Mouse (Mus musculus): ENCODE measurements around the gene Cdh12. TPM values are rescaled to one million over a fixed set of nuclear protein-coding genes. Genes with fewer than 3 reads are reported as not detected.

Gene Cdh12
- total and polyA plus RNA-seq, 3 experiments: 0.13 to 0.16 TPM; not detected in 1

DNA sequence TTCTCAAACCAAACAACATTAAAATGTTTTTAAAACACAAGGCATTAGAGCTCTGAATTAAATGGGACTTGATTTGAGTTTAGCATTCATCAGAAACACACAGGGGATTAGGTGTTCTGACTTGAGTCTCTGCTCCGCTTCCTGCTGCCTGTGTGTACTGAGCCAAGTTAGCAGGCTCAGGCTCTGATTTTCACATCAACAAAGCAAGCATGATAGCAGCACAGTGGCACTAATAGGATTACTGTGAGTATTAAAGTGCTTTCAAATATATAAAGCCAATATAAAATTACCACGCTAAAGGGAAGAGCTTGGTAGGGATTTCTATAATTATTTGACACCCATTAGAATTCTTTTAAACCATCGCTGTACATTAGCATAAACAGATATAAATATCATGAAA lies 895.7 kb downstream of the Cdh12 start:
- H3K27ac ChIP-seq (ENCODE audit: insufficient read depth, low read depth): no peak overlapping the region
- no peaks in the 10 kb centered on the region for H3K79me2 ChIP-seq (replicated peaks; ENCODE audit: control insufficient read depth, extremely low read depth, insufficient read depth, poor library complexity, severe bottlenecking)
- no peaks in the 10 kb centered on the region for H3K4me1 ChIP-seq (ENCODE audit: control insufficient read depth in 1 of 2, insufficient read depth in 2 of 2)
- no peak overlapping the region for H3K9ac ChIP-seq (ENCODE audit: insufficient read depth, low read depth)
- no peak for DNase-seq (ENCODE audit: extremely low read depth)
- no peak overlapping the region for H3K4me2 ChIP-seq (ENCODE audit: insufficient read depth, low read depth, poor library complexity, severe bottlenecking)
- H3K9me3 ChIP-seq (replicated peaks; ENCODE audit: low read length): no peaks in the 10 kb centered on the region
- no peaks in the 10 kb centered on the region for H3K36me3 ChIP-seq (replicated peaks in 1 of 2; ENCODE audit: control insufficient read depth in 1 of 2, insufficient read depth in 1 of 2, low read length in 1 of 2)
- H3K27me3 ChIP-seq (replicated peaks): no peaks in the 10 kb centered on the region
- in situ Hi-C loops (cut with MboI; ENCODE audit: low pct_ligation_motif_present, low pct_unique_long_range_greater_than_20kb, low sequenced_read_pairs): no loop called here
- dilution Hi-C loops (cut with MboI; ENCODE audit: extremely low pct_ligation_motif_present, extremely low pct_unique_long_range_greater_than_20kb, low sequenced_read_pairs): no loop called here
- H3K4me3 ChIP-seq (replicated peaks in 1 of 3; ENCODE audit: low read depth in 2 of 3, low read length in 2 of 3, poor library complexity in 1 of 3): no peak overlapping the region
- TF ChIP-seq CTCF (conservative IDR thresholded peaks at IDR 0.05 in 1 of 2, IDR thresholded peaks at IDR 0.05 in 1 of 2; ENCODE audit: low read depth in 2 of 2, low read length in 2 of 2): no peak
- TF ChIP-seq TBP (conservative IDR thresholded peaks at IDR 0.05; ENCODE audit: low read depth, low read length): no peak
- TF ChIP-seq POLR2A (IDR thresholded peaks at IDR 0.05; ENCODE audit: low read depth, low read length): no peak
- TF ChIP-seq KAT2A (IDR thresholded peaks at IDR 0.05; ENCODE audit: insufficient replicate concordance, low read length): no peak
- no peak for TF ChIP-seq E2F4 (IDR thresholded peaks at IDR 0.05; ENCODE audit: insufficient replicate concordance, low read depth, low read length)
- no peak for TF ChIP-seq EP300 (IDR thresholded peaks at IDR 0.05; ENCODE audit: low read length)
- TF ChIP-seq USF2 (conservative IDR thresholded peaks at IDR 0.05; ENCODE audit: low read depth, low read length): no peak
- no peak for TF ChIP-seq ZMIZ1 (IDR thresholded peaks at IDR 0.05; ENCODE audit: low read depth, low read length)
- no peak for TF ChIP-seq IRF4 (IDR thresholded peaks at IDR 0.05; ENCODE audit: low read depth, low read length)
- no peak for TF ChIP-seq USF1 (IDR thresholded peaks at IDR 0.05; ENCODE audit: low read depth, low read length)
- TF ChIP-seq HCFC1 (IDR thresholded peaks at IDR 0.05; ENCODE audit: low read depth, low read length): no peak
- TF ChIP-seq ZKSCAN1 (IDR thresholded peaks at IDR 0.05; ENCODE audit: borderline replicate concordance, low read depth, low read length): no peak
- no peak for TF ChIP-seq ZNF384 (IDR thresholded peaks at IDR 0.05; ENCODE audit: low read depth, low read length)
- TF ChIP-seq MAZ (IDR thresholded peaks at IDR 0.05; ENCODE audit: low read depth, low read length): no peak
- TF ChIP-seq CHD2 (IDR thresholded peaks at IDR 0.05; ENCODE audit: low read length): no peak
- TF ChIP-seq ETS1 (conservative IDR thresholded peaks at IDR 0.05; ENCODE audit: low read depth, low read length): no peak
- no peak for TF ChIP-seq MEF2A (IDR thresholded peaks at IDR 0.05; ENCODE audit: borderline replicate concordance, low read depth, low read length)

GRCm38 (mm10) chr15:21355356-21356101 lies 906.5 kb downstream of the Cdh12 start:
- in situ Hi-C loops (cut with MboI; ENCODE audit: low pct_ligation_motif_present, low pct_unique_long_range_greater_than_20kb, low sequenced_read_pairs): no loop called here
- no peak overlapping the region for H3K27ac ChIP-seq (ENCODE audit: insufficient read depth, low read depth)
- no peak overlapping the region for H3K4me2 ChIP-seq (ENCODE audit: insufficient read depth, low read depth, poor library complexity, severe bottlenecking)
- H3K27me3 ChIP-seq (replicated peaks): no peaks in the 10 kb centered on the region
- TF ChIP-seq JUN (IDR thresholded peaks at IDR 0.05; ENCODE audit: insufficient read depth, low read depth, low read length): no peak
- TF ChIP-seq POLR2A (IDR thresholded peaks at IDR 0.05; ENCODE audit: low read depth, low read length): no peak
- TF ChIP-seq ZKSCAN1 (IDR thresholded peaks at IDR 0.05; ENCODE audit: borderline replicate concordance, low read depth, low read length): no peak
- TF ChIP-seq JUND (conservative IDR thresholded peaks at IDR 0.05; ENCODE audit: low read depth, low read length): no peak
- H3K9me3 ChIP-seq (replicated peaks; ENCODE audit: low read length): no peaks in the 10 kb centered on the region
- dilution Hi-C loops (cut with MboI; ENCODE audit: extremely low pct_ligation_motif_present, extremely low pct_unique_long_range_greater_than_20kb, low sequenced_read_pairs): no loop called here
- no peaks in the 10 kb centered on the region for H3K36me3 ChIP-seq (replicated peaks in 1 of 2; ENCODE audit: control insufficient read depth in 1 of 2, insufficient read depth in 1 of 2, low read length in 1 of 2)
- no peak for DNase-seq (ENCODE audit: extremely low read depth)
- no peak overlapping the region for H3K4me3 ChIP-seq (replicated peaks in 1 of 3; ENCODE audit: low read depth in 2 of 3, low read length in 2 of 3, poor library complexity in 1 of 3)
- H3K9ac ChIP-seq (ENCODE audit: insufficient read depth, low read depth): no peak overlapping the region
- H3K4me1 ChIP-seq (ENCODE audit: control insufficient read depth in 1 of 2, insufficient read depth in 2 of 2): no peaks in the 10 kb centered on the region
- no peaks in the 10 kb centered on the region for H3K79me2 ChIP-seq (replicated peaks; ENCODE audit: control insufficient read depth, extremely low read depth, insufficient read depth, poor library complexity, severe bottlenecking)
